Comparison of ENCODE assay signal across 30 mouse cellular contexts in genomic region chr2:34448756-34449155, GRCm38 (mm10). TPM values are rescaled to one million over a fixed set of nuclear protein-coding genes. Genes with fewer than 3 reads are reported as not detected.
DNase-seq lines count a peak whose midpoint lies in the region; ATAC-seq and TF ChIP-seq lines count a peak whose summit lies in the region.
"Had no signal": no experiment of that assay in that cellular context is flagged by ENCODE, and none has a peak within 500 bp of the region (broad histone marks: within the 10 kb centered on the region; RNA-seq: fewer than 3 reads in every experiment).

No protein-coding gene starts in this region.

- H3K4me3 ChIP-seq in midbrain, postnatal 0 days (ENCODE audit: low read depth, low read length) = no peak overlapping the region
- H3K4me3 ChIP-seq in midbrain, embryonic 14.5 days (replicated peaks; ENCODE audit: low read depth, low read length) = no peak overlapping the region
- H3K4me3 ChIP-seq in kidney, adult 2 months (ENCODE audit: insufficient read depth, low read depth, low read length) = no peak overlapping the region
- H3K4me3 ChIP-seq in lung, postnatal 0 days (ENCODE audit: low read depth, low read length) = no peak overlapping the region
- H3K4me3 ChIP-seq: embryonic facial prominence, embryonic 13.5 days; embryonic facial prominence, embryonic 15.5 days; erythroblast, embryonic 14.5 days; forebrain, embryonic 10.5 days; forebrain, embryonic 12.5 days had no signal

- H3K9me3 ChIP-seq in midbrain, postnatal 0 days (ENCODE audit: low read length) = no peaks in the 10 kb centered on the region
- H3K9me3 ChIP-seq in midbrain, embryonic 14.5 days (ENCODE audit: control insufficient read depth, low read length) = no peaks in the 10 kb centered on the region
- no peaks in the 10 kb centered on the region for H3K9me3 ChIP-seq in lung, postnatal 0 days (ENCODE audit: low read length)
- H3K9me3 ChIP-seq: embryonic facial prominence, embryonic 13.5 days; embryonic facial prominence, embryonic 15.5 days; forebrain, embryonic 10.5 days; forebrain, embryonic 12.5 days; G1E had no signal

- peak; percentile 15 for DNase-seq in heart, adult 11 months
- no peak for DNase-seq in heart, adult 18-20 months
- peak; percentile 24 for DNase-seq in midbrain, postnatal 0 days (ENCODE audit: low spot score)
- no peak for DNase-seq in midbrain, embryonic 14.5 days
- peak; percentile 59 for DNase-seq in A20 (ENCODE audit: low read depth, low spot score)
- peak; percentile 55 for DNase-seq in brain, embryonic 14.5 days (ENCODE audit: low read depth)
- no peak for DNase-seq in kidney, adult 2 months
- no peak for DNase-seq in lung, postnatal 0 days (ENCODE audit: low spot score)
- DNase-seq: adrenal gland, adult 8-10 months; adrenal gland, postnatal 14 days; adrenal gland, postnatal 36 days; B cell, adult 2 months; cerebellum, adult 11 months; cerebellum, adult 18-20 months; cerebellum, adult 8-10 months; cerebellum, adult 9-11 months; cerebellum, postnatal 14 days; cerebellum, postnatal 36 days; embryo, embryonic 11 days had no signal

- H3K9ac ChIP-seq in midbrain, postnatal 0 days (replicated peaks; ENCODE audit: low read length, poor library complexity, severe bottlenecking) = no peak overlapping the region
- no peak overlapping the region for H3K9ac ChIP-seq in midbrain, embryonic 14.5 days (replicated peaks; ENCODE audit: low read length)
- H3K9ac ChIP-seq in lung, postnatal 0 days (replicated peaks; ENCODE audit: low read depth) = no peak overlapping the region
- H3K9ac ChIP-seq: embryonic facial prominence, embryonic 13.5 days; embryonic facial prominence, embryonic 15.5 days; forebrain, embryonic 12.5 days had no signal

- H3K27ac ChIP-seq in midbrain, postnatal 0 days (ENCODE audit: low read depth, low read length) = no peak overlapping the region
- no peak overlapping the region for H3K27ac ChIP-seq in midbrain, embryonic 14.5 days (replicated peaks; ENCODE audit: low read depth, low read length)
- no peak overlapping the region for H3K27ac ChIP-seq in kidney, adult 2 months (ENCODE audit: insufficient read depth, low read depth, low read length)
- H3K27ac ChIP-seq in lung, postnatal 0 days (ENCODE audit: low read length) = no peak overlapping the region
- H3K27ac ChIP-seq: embryonic facial prominence, embryonic 13.5 days; embryonic facial prominence, embryonic 15.5 days; forebrain, embryonic 10.5 days; forebrain, embryonic 12.5 days had no signal

- 0 out of 2 replicates have a peak, but pooled peaks cover 5% of the 10 kb centered on the region for H3K36me3 ChIP-seq in midbrain, postnatal 0 days (ENCODE audit: insufficient read depth, low read length)
- H3K36me3 ChIP-seq in midbrain, embryonic 14.5 days (ENCODE audit: control insufficient read depth, insufficient read depth, low read length) = no peaks in the 10 kb centered on the region; the same call in 1 of the 2 replicates
- H3K36me3 ChIP-seq in kidney, adult 2 months (ENCODE audit: control insufficient read depth, insufficient read depth, low read length) = no peaks in the 10 kb centered on the region; the same call in 1 of the 2 replicates
- no peaks in the 10 kb centered on the region; the same call in 1 of the 2 replicates for H3K36me3 ChIP-seq in lung, postnatal 0 days (ENCODE audit: insufficient read depth, low read length)

- no peak for TF ChIP-seq POLR2A in brain, embryonic 14.5 days (IDR thresholded peaks at IDR 0.05; ENCODE audit: borderline replicate concordance, extremely low read depth, insufficient read depth, insufficient read length, poor library complexity, severe bottlenecking)
- no peak for TF ChIP-seq POLR2A in kidney, adult 2 months (IDR thresholded peaks at IDR 0.05; ENCODE audit: low read depth, low read length)

- H3K27me3 ChIP-seq in midbrain, postnatal 0 days (ENCODE audit: insufficient read depth, low read length) = no peaks in the 10 kb centered on the region
- no peaks in the 10 kb centered on the region for H3K27me3 ChIP-seq in midbrain, embryonic 14.5 days (ENCODE audit: control insufficient read depth, insufficient read depth, low read length)
- H3K27me3 ChIP-seq in kidney, adult 2 months (replicated peaks; ENCODE audit: control insufficient read depth, insufficient read depth, low read length) = no peaks in the 10 kb centered on the region
- no peaks in the 10 kb centered on the region for H3K27me3 ChIP-seq in lung, postnatal 0 days (replicated peaks; ENCODE audit: insufficient read depth, low read length)
- H3K27me3 ChIP-seq: CH12.LX; embryonic facial prominence, embryonic 13.5 days; embryonic facial prominence, embryonic 15.5 days; forebrain, embryonic 12.5 days; Patski had no signal

- no peaks in the 10 kb centered on the region for H3K4me1 ChIP-seq in midbrain, postnatal 0 days (ENCODE audit: insufficient read depth, low read length)
- peaks cover 12% of the 10 kb centered on the region for H3K4me1 ChIP-seq in midbrain, embryonic 14.5 days (ENCODE audit: control insufficient read depth, insufficient read depth, low read length)
- no peaks in the 10 kb centered on the region for H3K4me1 ChIP-seq in kidney, adult 2 months (ENCODE audit: control insufficient read depth, insufficient read depth, low read length)
- H3K4me1 ChIP-seq in lung, postnatal 0 days (ENCODE audit: insufficient read depth, low read depth, low read length) = no peaks in the 10 kb centered on the region

- H3K4me2 ChIP-seq in midbrain, postnatal 0 days (ENCODE audit: low read depth, low read length, poor library complexity, severe bottlenecking) = no peak overlapping the region
- no peak overlapping the region for H3K4me2 ChIP-seq in midbrain, embryonic 14.5 days (ENCODE audit: low read length)
- H3K4me2 ChIP-seq in lung, postnatal 0 days (replicated peaks; ENCODE audit: low read depth, low read length) = no peak overlapping the region
- H3K4me2 ChIP-seq: embryonic facial prominence, embryonic 13.5 days; embryonic facial prominence, embryonic 15.5 days; forebrain, embryonic 12.5 days had no signal

- 69% methylated on average over 4 of the region's 4 CpGs for WGBS in midbrain, postnatal 0 days
- 72% methylated on average over 4 of the region's 4 CpGs for WGBS in midbrain, embryonic 14.5 days
- WGBS in kidney, adult 2 months = 62% methylated on average over 4 of the region's 4 CpGs
- 82% methylated on average over 4 of the region's 4 CpGs for WGBS in lung, postnatal 0 days

- ATAC-seq in midbrain, postnatal 0 days (ENCODE audit: low FRiP score) = no peak
- no peak for ATAC-seq in midbrain, embryonic 14.5 days (ENCODE audit: low FRiP score, low TSS enrichment)
- no peak for ATAC-seq in lung, postnatal 0 days
- ATAC-seq: activated CD4-positive, CD25-positive, alpha-beta regulatory T cell, adult 4 months; CD4-positive, CD25-positive, alpha-beta regulatory T cell, adult 4 months; forebrain, embryonic 16.5 days; Patski had no signal

- TF ChIP-seq EP300 in lung, postnatal 0 days (IDR thresholded peaks at IDR 0.05) = no peak

- TF ChIP-seq CTCF in midbrain, postnatal 0 days (IDR thresholded peaks at IDR 0.05) = no peak
- no peak for TF ChIP-seq CTCF in brain, embryonic 14.5 days (IDR thresholded peaks at IDR 0.05; ENCODE audit: borderline replicate concordance, extremely low read depth, insufficient read depth, insufficient read length)
- TF ChIP-seq CTCF in kidney, adult 2 months (conservative IDR thresholded peaks at IDR 0.05; ENCODE audit: insufficient read depth, insufficient read length, low read depth, low read length) = no peak
- TF ChIP-seq CTCF in lung, postnatal 0 days (IDR thresholded peaks at IDR 0.05) = no peak

RNA-seq across cellular contexts. Expression of gene Mapkap1, which starts 42.2 kb away (rescaled TPM):
- total RNA-seq in heart, adult 18-20 months (2021) = 10 to 100 TPM; 71.8 to 74.5 TPM
- total RNA-seq in midbrain, postnatal 0 days (2014; rRNA removed) = 101 and 121 TPM in 2 replicates
- 73.5 and 83.0 TPM in 2 replicates for polyA plus RNA-seq in midbrain, postnatal 0 days (2015; fragmentation: Nextera tagmentation; extraction: Ambion mirVana)
- 81.5 and 94.6 TPM in 2 replicates for polyA plus RNA-seq in midbrain, embryonic 14.5 days (2014; fragmentation: Nextera tagmentation; extraction: Ambion mirVana)
- 72.2 and 74.7 TPM in 2 replicates for polyA plus RNA-seq in brain, embryonic 14.5 days (2012; rRNA removed)
- 47.3 and 49.4 TPM in 2 replicates for polyA plus RNA-seq in kidney, adult 2 months (2012; rRNA removed)
- 62.1 and 67.9 TPM in 2 replicates for polyA plus RNA-seq in lung, postnatal 0 days (2015; fragmentation: Nextera tagmentation; extraction: Ambion mirVana)

Comparison
In these comparisons a context has a peak if more than half of its experiments do, and no peak if none do; other contexts are left out.
1. DNase-seq: peak in heart, adult 11 months (single experiment), midbrain, postnatal 0 days (single experiment), A20 (single experiment) and brain, embryonic 14.5 days (single experiment); none in heart, adult 18-20 months (0 of 2), midbrain, embryonic 14.5 days (single experiment), kidney, adult 2 months (single experiment) and lung, postnatal 0 days (single experiment).